Mouse (Mus musculus): ENCODE results near the gene Nccrp1. TPM values are rescaled to one million over a fixed set of nuclear protein-coding genes. Genes with fewer than 3 reads are reported as not detected.

The Nccrp1 gene
- polyA plus RNA-seq (2015; fragmentation: Nextera tagmentation; extraction: Ambion mirVana) = 0.14 and 0.18 TPM in 2 replicates

DNA sequence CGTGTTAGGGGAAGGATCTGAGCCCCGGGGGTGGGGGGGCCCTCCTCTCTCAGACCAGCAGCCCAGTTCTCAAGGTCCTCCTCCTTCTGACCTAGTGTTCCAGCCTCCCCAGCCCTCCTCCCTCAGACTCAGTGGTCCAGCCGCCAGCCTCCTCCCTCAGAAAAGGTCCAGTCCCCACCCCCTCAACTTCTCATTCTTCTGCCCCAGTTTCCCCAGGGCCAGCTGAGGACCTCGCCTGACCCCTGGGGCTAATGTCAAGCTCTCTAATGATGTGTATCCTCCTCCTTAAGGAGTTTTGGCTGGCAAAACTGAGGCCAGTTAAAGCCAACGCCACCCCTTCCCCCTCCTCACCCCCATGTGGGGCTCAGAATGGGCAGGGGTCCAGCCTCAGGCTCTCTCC is at the start of gene Nccrp1:
Gene Nccrp1 (minus strand): TSS at position 101 of the 400 bp plus-strand sequence.
- Histone ChIP-seq H3K9ac (peak within 1 kb of the TSS; percentile 35; the same call in 1 of the 2 replicates), H3K27ac (no peak within 1 kb of the TSS), H3K4me1 (peaks cover 20% of the 10 kb centered on the region), H3K4me3 (peak within 1 kb of the TSS; percentile 35), H3K9me3 (no peaks in the 10 kb centered on the region), H3K4me2 (peak within 1 kb of the TSS; percentile 68), H3K36me3 (replicated peaks) (no peaks in the 10 kb centered on the region), H3K27me3 (replicated peaks) (peaks cover 37% of the 10 kb centered on the region)
- WGBS = under 1% methylated on average over 5 of the region's 5 CpGs
- ATAC-seq (replicated peaks) = no peak

DNA sequence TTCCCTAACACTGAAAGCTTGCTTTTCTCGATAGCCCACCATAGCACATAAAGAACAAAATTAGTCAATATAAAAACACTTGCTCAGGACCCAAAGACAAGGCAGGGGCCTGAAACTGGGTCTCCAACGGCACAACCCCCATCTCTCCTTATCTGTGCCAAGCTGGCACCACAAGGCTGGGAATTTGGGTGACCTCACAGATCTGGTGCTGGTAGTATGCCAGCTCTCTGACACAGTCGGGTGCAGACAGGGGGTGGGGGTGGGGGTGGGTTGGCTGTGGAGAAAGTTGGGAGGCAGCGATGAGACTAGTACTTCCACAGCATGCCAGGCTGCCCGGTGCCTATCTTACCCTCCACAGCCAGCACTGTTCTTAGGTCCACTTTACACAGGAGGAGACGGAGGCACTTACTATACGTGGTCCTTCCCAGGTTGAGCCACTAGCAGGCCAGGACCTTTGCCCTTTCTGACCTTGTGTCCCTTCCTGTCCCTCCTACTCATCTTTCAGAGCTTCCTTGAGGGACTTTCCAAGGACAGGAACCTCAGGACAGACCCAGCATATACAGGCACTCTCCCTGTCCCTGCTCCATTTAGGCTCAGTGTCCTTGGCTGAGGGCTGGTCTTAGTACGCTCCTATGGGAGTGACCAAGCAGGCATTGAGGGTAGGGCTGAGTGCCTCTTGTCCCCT is 48.8 kb upstream of the Nccrp1 start:
- Histone ChIP-seq H3K27ac (no peak overlapping the region), H3K9ac (no peak overlapping the region), H3K4me2 (peak overlapping the region; percentile 85; the same call in 1 of the 2 replicates), H3K4me3 (no peak overlapping the region), H3K27me3 (replicated peaks) (no peaks in the 10 kb centered on the region), H3K4me1 (peaks cover 35% of the 10 kb centered on the region), H3K9me3 (no peaks in the 10 kb centered on the region), H3K36me3 (replicated peaks) (no peaks in the 10 kb centered on the region)
- 74% methylated on average over 8 of the region's 8 CpGs for WGBS
- ATAC-seq (replicated peaks) = no peak

- Histone ChIP-seq H3K4me2 (no peak overlapping the region), H3K4me1 (peaks cover 33% of the 10 kb centered on the region), H3K27ac (no peak overlapping the region), H3K4me3 (no peak overlapping the region), H3K27me3 (replicated peaks) (no peaks in the 10 kb centered on the region), H3K9ac (no peak overlapping the region), H3K9me3 (no peaks in the 10 kb centered on the region), H3K36me3 (replicated peaks) (no peaks in the 10 kb centered on the region)
- ATAC-seq (replicated peaks) = no peak
- WGBS = 63% methylated on average over 14 of the region's 14 CpGs
These were observed 46.4 kb upstream of the Nccrp1 start for GRCm38 (mm10) chr7:28593206-28594111.

- Histone ChIP-seq H3K4me1 (peaks cover 33% of the 10 kb centered on the region), H3K4me3 (no peak overlapping the region), H3K9me3 (no peaks in the 10 kb centered on the region), H3K27me3 (replicated peaks) (no peaks in the 10 kb centered on the region), H3K36me3 (replicated peaks) (no peaks in the 10 kb centered on the region), H3K27ac (no peak overlapping the region), H3K9ac (no peak overlapping the region), H3K4me2 (no peak overlapping the region)
- WGBS = 47% methylated on average over 1 of the region's 1 CpGs
- ATAC-seq (replicated peaks) = no peak
These were observed 44.8 kb upstream of the Nccrp1 start for GRCm38 (mm10) chr7:28591862-28592261.

DNA sequence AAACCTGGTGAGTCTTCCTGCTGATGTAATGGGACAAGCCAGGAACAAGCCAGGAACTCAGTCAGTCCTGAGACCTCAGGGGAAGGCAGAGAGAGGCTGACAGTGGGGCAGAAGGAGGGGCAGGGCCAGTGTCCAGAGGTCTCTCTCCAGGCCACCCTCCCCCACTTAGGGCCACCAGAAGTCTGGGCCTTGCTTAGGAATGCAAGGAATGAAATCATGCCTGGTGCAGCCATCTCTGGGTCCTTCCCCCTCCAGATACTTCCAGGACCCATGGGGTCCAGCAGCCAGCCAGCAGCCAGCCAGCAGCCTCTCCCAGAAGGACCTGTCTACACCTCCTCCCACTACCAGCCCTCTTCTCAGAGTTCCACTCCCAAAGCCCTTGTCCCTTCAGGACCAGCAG is 40.6 kb upstream of the Nccrp1 start:
- Histone ChIP-seq H3K27me3 (replicated peaks) (no peaks in the 10 kb centered on the region), H3K9me3 (no peaks in the 10 kb centered on the region), H3K27ac (no peak overlapping the region), H3K4me3 (no peak overlapping the region), H3K36me3 (replicated peaks) (no peaks in the 10 kb centered on the region), H3K4me1 (peaks cover 13% of the 10 kb centered on the region), H3K4me2 (no peak overlapping the region), H3K9ac (no peak overlapping the region)
- no peak for ATAC-seq (replicated peaks)

DNA sequence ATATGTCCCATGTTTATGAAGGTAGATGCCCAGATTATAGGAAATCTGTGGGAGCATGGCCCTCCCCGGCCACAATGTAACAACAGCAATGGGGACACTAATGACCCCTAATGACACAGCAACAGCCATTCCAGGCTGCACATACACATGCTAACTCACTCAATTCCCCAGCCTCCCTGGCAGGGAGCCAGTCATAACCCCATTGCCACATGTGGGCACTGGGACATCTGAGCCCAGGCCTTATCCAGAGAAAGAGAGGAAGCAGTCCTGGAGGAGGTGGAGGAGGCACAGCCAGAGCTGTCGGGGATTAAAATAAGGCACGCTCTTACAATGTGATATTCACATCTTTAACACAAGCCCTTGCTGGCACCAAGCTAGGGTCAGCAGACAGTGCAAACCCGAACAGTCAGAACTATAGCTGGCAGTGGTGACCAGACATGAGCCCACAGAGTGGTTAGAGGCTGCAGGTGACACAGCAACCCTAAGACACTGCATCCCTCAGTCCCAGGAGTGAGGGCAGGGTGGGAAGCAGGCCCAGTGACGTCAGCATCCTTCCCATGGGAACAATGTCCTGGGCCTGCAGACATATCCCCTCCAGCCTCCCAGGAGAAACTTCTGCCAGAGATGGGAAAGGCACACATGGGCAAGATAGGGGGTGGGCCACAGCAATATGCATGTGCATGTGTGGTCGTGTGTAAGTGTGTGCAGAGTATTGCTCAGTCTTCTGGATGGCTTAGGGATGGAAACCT is 39.8 kb upstream of the Nccrp1 start:
- Histone ChIP-seq H3K4me1 (peaks cover 13% of the 10 kb centered on the region), H3K4me3 (no peak overlapping the region), H3K27ac (no peak overlapping the region), H3K9me3 (no peaks in the 10 kb centered on the region), H3K36me3 (replicated peaks) (no peaks in the 10 kb centered on the region), H3K27me3 (replicated peaks) (no peaks in the 10 kb centered on the region), H3K9ac (no peak overlapping the region), H3K4me2 (no peak overlapping the region)
- WGBS = 60% methylated on average over 6 of the region's 6 CpGs
- ATAC-seq (replicated peaks) = no peak

DNA sequence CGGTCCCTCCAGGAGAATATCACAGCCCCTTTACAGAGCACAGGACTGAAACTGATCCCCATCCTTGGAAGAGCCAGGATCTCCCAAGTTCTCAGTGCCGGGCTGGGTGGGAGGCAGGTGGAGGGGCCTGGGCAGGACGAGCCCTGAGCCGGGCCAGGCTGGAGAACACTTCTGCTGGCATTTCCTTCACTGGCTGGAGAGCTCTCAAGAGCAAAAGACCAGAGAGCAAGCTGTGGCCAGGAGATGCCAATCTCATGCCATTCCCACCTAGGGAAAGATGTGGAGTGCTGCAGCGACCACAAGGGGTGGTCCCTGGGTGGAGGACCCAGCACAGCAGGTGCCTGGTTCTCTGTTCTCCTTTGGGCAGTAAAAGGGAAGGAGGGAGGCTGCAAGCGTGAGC is 37.9 kb upstream of the Nccrp1 start:
- Histone ChIP-seq H3K36me3 (replicated peaks) (no peaks in the 10 kb centered on the region), H3K4me3 (no peak overlapping the region), H3K4me1 (peaks cover 13% of the 10 kb centered on the region), H3K9ac (no peak overlapping the region), H3K4me2 (no peak overlapping the region), H3K27me3 (replicated peaks) (no peaks in the 10 kb centered on the region), H3K27ac (no peak overlapping the region), H3K9me3 (no peaks in the 10 kb centered on the region)
- WGBS = 78% methylated on average over 6 of the region's 6 CpGs
- ATAC-seq (replicated peaks) = no peak

DNA sequence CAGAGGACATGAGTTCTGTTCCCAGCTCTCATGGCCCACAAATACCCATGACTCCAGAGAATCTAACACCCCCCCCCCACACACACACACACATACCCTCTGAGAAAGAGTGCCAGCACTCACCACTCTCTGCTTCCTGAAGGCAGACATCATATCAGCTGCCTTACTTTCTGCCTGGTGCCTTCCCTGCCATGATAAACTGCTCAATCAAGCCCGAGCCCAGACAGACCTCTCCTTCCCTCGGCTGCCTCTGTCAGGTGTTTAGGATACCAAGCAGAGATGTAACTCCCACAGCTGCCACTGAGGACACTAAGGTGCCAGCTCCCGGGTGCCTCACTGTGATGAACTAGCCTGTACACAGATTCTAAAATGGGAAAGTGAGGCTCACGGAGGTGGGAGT is 37.4 kb upstream of the Nccrp1 start:
- no peak overlapping the region for H3K9ac ChIP-seq
- no peak overlapping the region for H3K4me2 ChIP-seq
- H3K36me3 ChIP-seq (replicated peaks) = no peaks in the 10 kb centered on the region
- no peak overlapping the region for H3K4me3 ChIP-seq
- H3K4me1 ChIP-seq = peaks cover 13% of the 10 kb centered on the region
- WGBS = 89% methylated on average over 4 of the region's 4 CpGs
- H3K27me3 ChIP-seq (replicated peaks) = no peaks in the 10 kb centered on the region
- H3K9me3 ChIP-seq = no peaks in the 10 kb centered on the region
- ATAC-seq (replicated peaks) = no peak
- no peak overlapping the region for H3K27ac ChIP-seq

GRCm38 (mm10) chr7:28583570-28584344 is 36.7 kb upstream of the Nccrp1 start:
- Histone ChIP-seq H3K4me1 (peaks cover 13% of the 10 kb centered on the region), H3K9me3 (no peaks in the 10 kb centered on the region), H3K36me3 (replicated peaks) (no peaks in the 10 kb centered on the region), H3K4me2 (no peak overlapping the region), H3K9ac (no peak overlapping the region), H3K27me3 (replicated peaks) (no peaks in the 10 kb centered on the region), H3K27ac (no peak overlapping the region), H3K4me3 (no peak overlapping the region)
- WGBS = 86% methylated on average over 8 of the region's 8 CpGs
- no peak for ATAC-seq (replicated peaks)

DNA sequence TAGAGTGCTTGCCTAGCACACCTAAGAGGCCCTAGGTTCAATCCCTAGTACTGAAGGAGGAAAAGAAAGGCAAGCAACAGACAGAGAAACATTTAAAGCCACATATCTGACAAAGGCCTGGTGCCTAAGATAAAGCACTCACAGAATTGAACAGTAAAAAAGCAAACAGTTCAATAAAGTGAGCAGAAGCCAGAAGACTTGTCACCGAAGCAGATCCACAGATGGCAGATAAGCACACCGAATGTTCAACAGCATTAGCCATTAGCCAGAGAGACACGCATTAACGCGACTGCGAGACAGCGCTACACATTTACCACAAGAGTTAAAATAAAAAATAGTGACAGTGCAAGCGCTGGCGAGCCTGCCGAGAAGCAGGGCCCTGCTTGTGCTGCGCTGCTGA is 35.8 kb upstream of the Nccrp1 start:
- no peak overlapping the region for H3K4me3 ChIP-seq
- no peaks in the 10 kb centered on the region for H3K9me3 ChIP-seq
- H3K27me3 ChIP-seq (replicated peaks) = no peaks in the 10 kb centered on the region
- peaks cover 13% of the 10 kb centered on the region for H3K4me1 ChIP-seq
- ATAC-seq (replicated peaks) = no peak
- H3K27ac ChIP-seq = no peak overlapping the region
- no peak overlapping the region for H3K9ac ChIP-seq
- no peak overlapping the region for H3K4me2 ChIP-seq
- WGBS = 78% methylated on average over 11 of the region's 11 CpGs
- no peaks in the 10 kb centered on the region for H3K36me3 ChIP-seq (replicated peaks)

DNA sequence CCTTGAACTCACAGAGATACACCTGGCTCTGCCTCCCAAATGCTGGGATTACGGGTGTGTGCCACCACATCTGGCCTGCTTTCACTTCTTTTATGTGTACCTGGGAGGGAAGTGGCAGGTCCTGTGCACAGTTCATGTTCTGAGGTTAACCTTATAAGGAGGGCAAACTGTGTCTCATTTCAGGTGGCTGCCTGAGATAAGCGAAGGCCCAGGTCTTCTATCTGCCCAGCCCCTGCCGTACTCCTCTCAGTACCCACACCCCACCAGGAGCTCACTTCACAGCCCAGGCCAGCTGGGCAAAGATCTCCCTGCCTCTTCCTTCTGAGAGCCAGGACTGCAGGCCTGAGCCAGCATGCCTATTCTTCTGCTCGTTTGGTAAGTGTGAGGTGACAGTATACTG is 34.7 kb upstream of the Nccrp1 start:
- Histone ChIP-seq H3K36me3 (replicated peaks) (no peaks in the 10 kb centered on the region), H3K27me3 (replicated peaks) (no peaks in the 10 kb centered on the region), H3K9ac (no peak overlapping the region), H3K4me2 (no peak overlapping the region), H3K27ac (no peak overlapping the region), H3K4me1 (peaks cover 6% of the 10 kb centered on the region), H3K9me3 (no peaks in the 10 kb centered on the region), H3K4me3 (no peak overlapping the region)
- WGBS = 91% methylated on average over 4 of the region's 4 CpGs
- ATAC-seq (replicated peaks) = no peak

Measured in midbrain, embryonic 15.5 days (tissue).